Mouse (Mus musculus) testis, adult 2 months (tissue): Measurements from ENCODE around the gene Trim38. TPM values are rescaled to one million over a fixed set of nuclear protein-coding genes. Genes with fewer than 3 reads are reported as not detected.

ENCODE experiments used
- H3K27ac ChIP-seq: fragments of 200-500 bp; 2 replicates; pipeline ENCODE4 v1.5.1; 2012; ENCODE audit warnings: low read depth, low read length; ENCODE audit not compliant: control insufficient read depth, insufficient read depth
- H3K27me3 ChIP-seq: fragments of 200-500 bp; 2 replicates; pipeline ENCODE4 v1.6.1; 2012; ENCODE audit warnings: mild to moderate bottlenecking, low read length, moderate library complexity; ENCODE audit not compliant: control insufficient read depth, insufficient read depth
- H3K36me3 ChIP-seq: fragments of 200-500 bp; 2 replicates; pipeline ENCODE4 v1.6.1; 2012; ENCODE audit warnings: mild to moderate bottlenecking, low read length; ENCODE audit not compliant: control insufficient read depth, insufficient read depth
- H3K4me1 ChIP-seq: fragments of 200-500 bp; 2 replicates; pipeline ENCODE4 v1.6.1; 2012; ENCODE audit warnings: low read length; ENCODE audit not compliant: control insufficient read depth, insufficient read depth
- H3K4me3 ChIP-seq: fragments of 200-500 bp; 2 replicates; pipeline ENCODE4 v1.5.1; 2012; ENCODE audit warnings: low read depth, mild to moderate bottlenecking, low read length, moderate library complexity, mixed read lengths; ENCODE audit not compliant: control insufficient read depth
- CTCF ChIP-seq: fragments of 200-500 bp; IDR thresholded peaks from 2 replicates; pipeline ENCODE4 v1.5.1; 2012; ENCODE audit warnings: low read depth, mild to moderate bottlenecking, inconsistent platforms, low read length, moderate library complexity; ENCODE audit not compliant: control insufficient read depth, insufficient read depth, insufficient replicate concordance
- POLR2A ChIP-seq: fragments of 200-500 bp; IDR thresholded peaks from 2 replicates; pipeline ENCODE4 v1.6.1; 2012; ENCODE audit warnings: low read depth, mild to moderate bottlenecking, inconsistent platforms, low read length, moderate library complexity; ENCODE audit not compliant: control insufficient read depth
- polyA plus RNA-seq: library from polyadenylated mRNA; depleted of rRNA; stranded (reverse); fragments of >200 nt; gene quantifications from 2 replicates; pipeline ENCODE4 v1.2.3, GENCODE M21; 2012

Trim38 gene
- polyA plus RNA-seq, 1 experiment: 2.5 TPM

DNA sequence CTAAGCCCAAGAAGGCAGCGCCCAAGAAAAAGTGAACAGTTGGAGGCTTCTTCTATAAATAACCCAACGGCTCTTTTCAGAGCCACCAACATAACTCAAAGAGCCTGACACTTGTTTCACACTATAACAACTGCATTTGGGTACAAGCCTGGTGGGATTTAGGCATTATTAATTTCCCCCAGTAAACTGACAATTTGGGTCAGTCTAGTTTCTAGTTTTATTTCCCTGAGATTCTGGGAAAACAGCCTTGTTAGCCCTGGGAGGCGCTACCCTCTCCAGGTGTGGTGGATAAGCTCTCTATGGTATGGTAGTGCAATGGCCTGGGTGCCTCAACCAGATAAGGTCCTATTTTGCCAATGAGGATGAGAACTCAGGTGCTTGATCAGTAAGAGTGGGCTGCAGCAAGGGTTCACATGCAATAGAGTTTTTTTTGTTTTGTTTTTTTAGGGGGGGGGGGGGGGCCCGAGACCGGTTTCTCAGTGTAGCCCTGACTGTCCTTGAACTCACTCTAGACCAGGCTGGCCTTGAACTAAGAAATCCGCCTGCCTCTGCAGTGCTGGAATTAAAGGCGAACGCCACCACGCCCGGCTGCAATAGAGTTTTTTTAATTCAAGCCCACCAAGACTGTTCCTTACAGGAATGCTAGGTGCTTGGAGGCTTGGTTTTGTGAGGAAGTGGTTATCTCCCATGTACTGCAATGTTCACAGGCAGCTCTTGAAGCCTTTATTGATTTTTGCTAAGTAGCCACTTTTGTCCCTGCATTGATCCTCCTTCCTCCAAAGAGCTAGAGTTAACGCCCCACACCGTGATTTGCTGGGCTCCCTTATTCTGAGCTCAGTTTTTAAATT is 5.2 kb upstream of the Trim38 start:
- no peaks in the 10 kb centered on the region for H3K27me3 ChIP-seq
- peaks cover 9% of the 10 kb centered on the region for H3K4me1 ChIP-seq
- H3K4me3 ChIP-seq: peak overlapping the region; percentile 72
- H3K36me3 ChIP-seq: no peaks in the 10 kb centered on the region
- H3K27ac ChIP-seq: peak overlapping the region; percentile 69
- TF ChIP-seq POLR2A (no peak), CTCF (no peak)

DNA sequence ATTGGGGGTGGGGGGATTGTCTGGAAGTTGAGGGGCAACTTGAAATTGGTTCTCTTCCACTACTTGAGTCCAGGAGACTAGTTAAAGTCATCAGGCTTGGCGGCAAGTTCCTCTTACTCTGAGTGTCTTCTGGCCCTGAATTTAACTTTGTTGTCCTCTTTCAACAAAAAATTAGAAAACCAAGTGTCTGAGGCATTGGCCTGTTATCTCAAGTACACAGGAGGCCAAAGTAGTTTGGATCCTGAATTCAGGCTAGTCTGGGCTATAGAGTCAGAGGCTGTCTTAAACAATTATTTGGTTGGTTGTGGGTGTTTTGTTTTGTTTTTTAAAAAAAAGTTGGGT is 4.6 kb upstream of the Trim38 start:
- H3K27ac ChIP-seq: peak overlapping the region; percentile 50; the same call in 1 of the 2 replicates
- no peaks in the 10 kb centered on the region for H3K36me3 ChIP-seq
- H3K4me1 ChIP-seq: peaks cover 9% of the 10 kb centered on the region
- H3K27me3 ChIP-seq: no peaks in the 10 kb centered on the region
- H3K4me3 ChIP-seq: no peak overlapping the region
- TF ChIP-seq CTCF (no peak), POLR2A (no peak)

DNA sequence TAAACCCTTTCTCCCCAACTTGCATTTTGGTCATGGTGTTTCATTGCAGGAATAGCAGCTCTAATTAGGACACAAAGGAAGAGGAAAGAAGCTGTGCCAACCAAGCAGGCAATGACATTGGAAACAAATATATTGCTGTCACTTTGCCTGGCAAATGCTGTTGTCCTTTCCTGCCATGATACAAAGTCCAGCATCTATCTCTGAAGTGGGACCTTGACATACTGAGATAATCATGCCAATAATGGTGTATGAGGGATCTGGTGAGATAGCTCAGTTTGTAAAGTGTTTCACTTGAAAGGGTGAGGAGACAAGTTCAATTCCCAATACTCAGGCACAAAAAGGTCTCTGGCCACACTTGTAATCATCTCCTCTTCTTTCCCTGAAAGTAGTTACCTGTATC is 2.9 kb upstream of the Trim38 start:
- no peaks in the 10 kb centered on the region for H3K27me3 ChIP-seq
- TF ChIP-seq CTCF (no peak), POLR2A (no peak)
- H3K27ac ChIP-seq: no peak overlapping the region
- no peaks in the 10 kb centered on the region for H3K36me3 ChIP-seq
- peaks cover 9% of the 10 kb centered on the region for H3K4me1 ChIP-seq
- no peak overlapping the region for H3K4me3 ChIP-seq

DNA sequence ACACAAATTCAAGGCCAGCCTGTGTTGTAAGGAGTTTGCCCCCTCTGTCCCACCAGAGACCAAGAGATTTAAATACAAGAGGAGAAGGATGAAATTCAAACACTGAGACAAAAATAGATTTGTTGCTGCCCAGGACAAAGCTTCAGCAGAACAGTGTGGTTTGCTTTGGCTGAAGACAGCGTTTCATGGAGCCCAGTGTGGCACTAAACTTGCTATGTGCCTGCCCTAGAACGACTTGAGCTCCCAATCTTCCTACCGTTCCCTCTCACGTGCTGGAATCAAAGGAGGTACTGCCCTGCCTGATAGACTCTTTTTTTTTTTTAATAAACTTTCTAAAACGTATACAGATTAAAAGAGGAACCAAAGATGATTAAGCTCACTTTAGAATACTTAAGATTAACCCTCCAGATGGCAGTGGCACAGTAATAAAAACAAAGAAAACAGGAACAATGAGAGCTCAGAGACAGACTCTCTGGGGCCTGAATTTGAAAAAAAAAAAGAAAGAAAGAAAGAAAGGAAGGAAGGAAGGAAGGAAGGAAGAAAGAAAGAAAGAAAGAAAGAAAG is 797 bp upstream of the Trim38 start:
- no peak overlapping the region for H3K4me3 ChIP-seq
- no peaks in the 10 kb centered on the region for H3K36me3 ChIP-seq
- H3K27me3 ChIP-seq: no peaks in the 10 kb centered on the region
- H3K27ac ChIP-seq: no peak overlapping the region
- TF ChIP-seq POLR2A (no peak), CTCF (no peak)
- peaks cover 16% of the 10 kb centered on the region for H3K4me1 ChIP-seq

DNA sequence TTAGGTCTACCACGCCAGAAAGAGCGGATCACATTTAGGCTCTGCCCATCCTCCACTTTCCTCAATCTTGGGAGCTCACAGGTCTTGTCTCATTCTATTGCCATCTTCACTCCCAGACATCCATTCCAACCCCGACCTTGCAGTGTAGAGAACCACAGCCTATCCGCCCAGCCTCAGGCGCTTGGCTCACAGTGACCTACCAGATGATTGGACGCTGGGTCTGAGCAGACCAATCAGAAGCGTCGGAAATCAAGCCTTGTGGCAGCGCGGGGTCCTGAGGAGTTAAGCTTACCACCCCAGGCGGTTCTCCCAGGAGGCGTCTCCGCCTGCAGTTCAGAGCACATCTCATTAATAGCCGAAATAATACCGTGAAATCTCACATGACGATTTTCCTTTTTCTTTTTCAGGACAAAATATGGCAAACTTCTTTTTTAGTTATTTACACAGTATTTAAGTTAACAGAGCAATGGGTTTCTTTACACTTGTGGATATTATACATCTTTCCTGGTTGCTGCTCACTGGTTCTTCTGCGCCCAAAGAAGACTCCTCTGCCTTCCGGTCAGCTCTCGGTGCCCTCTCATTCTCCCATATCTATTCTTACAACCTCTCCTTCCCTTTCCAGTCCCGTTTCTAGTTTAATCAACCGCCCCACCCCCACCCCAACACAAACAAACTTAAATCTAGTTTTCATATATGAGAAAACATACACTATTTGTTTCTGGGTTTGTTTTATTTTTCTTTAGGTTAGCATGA is 3.0 kb downstream of the Trim38 start:
- Histone ChIP-seq H3K4me3 (peak overlapping the region; percentile 40; the same call in 1 of the 2 replicates), H3K4me1 (peaks cover 9% of the 10 kb centered on the region), H3K27me3 (no peaks in the 10 kb centered on the region), H3K27ac (0 out of 2 replicates have a peak overlapping the region, but pooled peaks have one; percentile 18), H3K36me3 (no peaks in the 10 kb centered on the region)
- TF ChIP-seq CTCF: no peak
- TF ChIP-seq POLR2A: no peak

DNA sequence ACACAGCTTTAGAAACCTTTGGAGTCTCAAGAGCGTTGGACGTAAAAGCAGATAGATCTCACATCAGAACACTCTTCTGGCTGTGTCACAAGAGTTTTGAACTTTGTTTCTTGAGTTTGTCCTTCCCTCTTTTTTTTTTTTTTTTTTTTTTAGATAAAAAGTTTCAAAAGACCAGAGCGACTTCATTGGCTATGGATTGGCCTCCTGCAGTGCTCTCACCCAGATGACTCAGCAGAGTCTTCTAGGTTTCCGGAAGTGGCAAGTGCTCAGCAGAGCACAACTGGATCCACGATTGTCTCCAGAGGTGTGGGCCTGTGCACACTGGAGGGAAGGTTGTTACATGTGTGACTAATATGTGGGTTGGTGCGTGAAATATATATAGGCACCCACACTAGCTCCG is 8.6 kb downstream of the Trim38 start:
- H3K4me1 ChIP-seq: no peaks in the 10 kb centered on the region; the same call in 1 of the 2 replicates
- no peaks in the 10 kb centered on the region for H3K27me3 ChIP-seq
- no peak overlapping the region for H3K27ac ChIP-seq
- H3K4me3 ChIP-seq: peak overlapping the region; percentile 30
- H3K36me3 ChIP-seq: no peaks in the 10 kb centered on the region
- TF ChIP-seq POLR2A (no peak), CTCF (no peak)

DNA sequence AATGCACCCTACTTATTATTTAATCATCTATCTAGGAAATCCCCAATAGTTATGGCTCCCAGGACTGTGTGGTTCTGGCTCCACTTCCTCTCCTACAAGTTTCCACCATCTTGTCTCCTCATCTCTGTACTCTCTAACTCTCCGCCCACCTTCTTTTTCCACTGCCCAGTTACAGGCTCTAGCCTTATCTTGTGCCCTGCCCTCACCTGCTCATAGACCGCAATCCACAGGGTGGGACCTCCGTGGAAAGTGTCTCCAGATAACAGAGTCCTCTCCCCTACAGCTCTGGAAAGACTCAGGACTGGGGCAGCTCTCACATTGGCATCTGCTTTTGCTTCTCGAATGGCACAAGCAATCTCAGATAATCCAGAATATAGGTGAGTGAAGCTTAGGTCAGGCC is 9.3 kb downstream of the Trim38 start:
- TF ChIP-seq CTCF (no peak), POLR2A (no peak)
- Histone ChIP-seq H3K36me3 (no peaks in the 10 kb centered on the region), H3K4me1 (no peaks in the 10 kb centered on the region; the same call in 1 of the 2 replicates), H3K27ac (no peak overlapping the region), H3K4me3 (no peak overlapping the region), H3K27me3 (no peaks in the 10 kb centered on the region)
